Mouse (Mus musculus): ENCODE data around the gene Rnf144b. TPM values are rescaled to one million over a fixed set of nuclear protein-coding genes. Genes with fewer than 3 reads are reported as not detected.

Gene Rnf144b
- polyA plus RNA-seq, 1 experiment from 2014 or later = 1.2 TPM

DNA sequence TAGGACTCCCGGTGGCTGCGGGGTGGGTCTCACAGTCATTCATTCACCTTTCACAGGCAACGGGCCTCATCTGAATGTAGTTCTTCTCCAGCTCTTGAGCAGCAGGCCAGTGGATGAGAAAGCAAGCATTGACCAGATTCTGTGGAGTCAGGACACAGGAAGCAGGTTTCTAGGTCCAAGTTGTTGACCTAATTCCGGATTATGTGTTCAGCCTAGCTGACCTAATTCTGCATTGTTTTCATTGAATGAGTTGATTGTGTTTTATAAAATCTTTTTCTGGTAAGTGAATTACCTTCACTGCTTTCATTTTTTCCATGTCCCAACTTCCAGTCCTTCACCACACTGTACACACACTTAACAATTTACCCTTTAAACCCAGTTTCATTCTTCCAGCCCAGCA, 32.4 kb downstream of the Rnf144b start:
- ATAC-seq (ENCODE audit: low FRiP score) = no peak
- no peak overlapping the region for H3K9ac ChIP-seq (replicated peaks)
- no peak overlapping the region for H3K4me2 ChIP-seq
- no peaks in the 10 kb centered on the region for H3K9me3 ChIP-seq (replicated peaks)
- WGBS = 67% methylated on average over 4 of the region's 4 CpGs
- no peaks in the 10 kb centered on the region for H3K36me3 ChIP-seq
- H3K4me1 ChIP-seq = peaks cover 3% of the 10 kb centered on the region; the same call in 1 of the 2 replicates
- no peak overlapping the region for H3K27ac ChIP-seq (replicated peaks)
- H3K27me3 ChIP-seq (replicated peaks) = no peaks in the 10 kb centered on the region
- H3K4me3 ChIP-seq (replicated peaks) = no peak overlapping the region

DNA sequence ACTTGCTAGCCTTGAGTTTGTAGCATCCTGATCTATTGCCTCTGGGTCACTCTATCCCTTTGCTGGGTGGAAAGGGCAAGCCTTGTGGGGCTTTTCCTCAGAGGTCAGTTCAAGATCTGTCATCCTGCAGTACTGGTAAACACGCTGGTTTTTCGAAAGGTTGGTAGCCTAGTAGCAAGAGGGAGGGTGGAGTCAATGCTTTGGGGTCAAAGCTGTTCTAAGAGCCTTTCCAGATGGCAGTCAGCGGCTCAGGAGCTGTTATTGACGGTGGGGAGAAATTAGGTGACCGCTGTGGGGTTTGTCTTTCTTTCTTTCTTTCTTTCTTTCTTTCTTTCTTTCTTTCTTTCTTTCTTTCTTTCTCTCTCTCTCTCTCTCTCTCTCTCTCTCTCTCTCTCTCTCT, 34.4 kb downstream of the Rnf144b start:
- no peak overlapping the region for H3K27ac ChIP-seq (replicated peaks)
- no peak overlapping the region for H3K4me2 ChIP-seq
- ATAC-seq (ENCODE audit: low FRiP score) = no peak
- no peak overlapping the region for H3K4me3 ChIP-seq (replicated peaks)
- WGBS = 57% methylated on average over 5 of the region's 5 CpGs
- H3K9me3 ChIP-seq (replicated peaks) = no peaks in the 10 kb centered on the region
- H3K9ac ChIP-seq (replicated peaks) = no peak overlapping the region
- H3K27me3 ChIP-seq (replicated peaks) = no peaks in the 10 kb centered on the region
- peaks cover 3% of the 10 kb centered on the region; the same call in 1 of the 2 replicates for H3K4me1 ChIP-seq
- no peaks in the 10 kb centered on the region for H3K36me3 ChIP-seq

GRCm38 (mm10) chr13:47162001-47162400, 39.5 kb downstream of the Rnf144b start:
- 91% methylated on average over 5 of the region's 5 CpGs for WGBS
- H3K27ac ChIP-seq (replicated peaks) = no peak overlapping the region
- no peaks in the 10 kb centered on the region for H3K27me3 ChIP-seq (replicated peaks)
- no peak overlapping the region for H3K9ac ChIP-seq (replicated peaks)
- no peak overlapping the region for H3K4me3 ChIP-seq (replicated peaks)
- H3K4me1 ChIP-seq = peaks cover 7% of the 10 kb centered on the region; the same call in 1 of the 2 replicates
- H3K9me3 ChIP-seq (replicated peaks) = no peaks in the 10 kb centered on the region
- no peak overlapping the region for H3K4me2 ChIP-seq
- ATAC-seq (ENCODE audit: low FRiP score) = no peak
- H3K36me3 ChIP-seq = no peaks in the 10 kb centered on the region

DNA sequence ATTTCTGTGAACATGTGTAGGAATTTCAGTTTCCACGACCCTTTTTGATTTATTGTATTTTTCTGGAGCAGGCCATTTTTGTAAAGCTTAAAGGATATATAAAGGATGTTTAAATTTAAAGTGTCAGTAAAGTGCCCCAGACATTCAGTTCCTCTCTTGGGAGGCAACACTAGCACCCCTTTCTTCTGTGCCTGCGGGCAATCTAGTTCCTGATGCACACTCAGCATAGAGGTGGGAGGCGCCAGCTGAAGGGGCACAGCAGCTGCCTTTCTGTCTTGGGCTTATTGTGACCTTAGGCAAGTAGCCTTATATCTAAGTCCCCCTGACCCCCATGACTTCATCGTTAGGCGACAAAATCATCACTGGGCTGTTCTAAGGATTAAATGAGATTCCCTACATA, 42.3 kb downstream of the Rnf144b start:
- Histone ChIP-seq H3K4me3 (replicated peaks) (no peak overlapping the region), H3K4me1 (0 out of 2 replicates have a peak, but pooled peaks cover 4% of the 10 kb centered on the region), H3K9me3 (replicated peaks) (no peaks in the 10 kb centered on the region), H3K27ac (replicated peaks) (no peak overlapping the region), H3K27me3 (replicated peaks) (no peaks in the 10 kb centered on the region), H3K4me2 (no peak overlapping the region), H3K9ac (replicated peaks) (no peak overlapping the region), H3K36me3 (no peaks in the 10 kb centered on the region)
- WGBS = 87% methylated on average over 5 of the region's 5 CpGs
- no peak for ATAC-seq (ENCODE audit: low FRiP score)

DNA sequence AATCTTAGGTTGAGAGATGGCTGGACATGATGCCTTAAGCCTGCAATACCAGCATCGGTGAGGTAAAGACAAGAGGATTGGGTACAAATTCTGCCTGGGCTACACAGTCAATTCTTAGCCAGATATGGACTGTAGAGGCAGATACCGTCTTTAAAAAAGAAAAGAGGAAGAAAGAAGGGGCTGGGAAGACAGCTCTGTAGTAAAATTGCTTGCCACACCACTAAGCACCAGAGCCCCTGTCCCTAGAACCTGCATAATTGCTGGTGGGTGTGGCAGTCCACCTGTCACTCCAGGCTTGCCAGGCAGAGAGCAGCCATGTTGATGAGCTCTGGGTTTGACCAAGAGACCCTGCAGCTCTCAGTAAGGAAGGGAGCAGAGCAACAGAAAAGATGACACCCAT, 42.8 kb downstream of the Rnf144b start:
- no peaks in the 10 kb centered on the region for H3K9me3 ChIP-seq (replicated peaks)
- H3K27ac ChIP-seq (replicated peaks) = no peak overlapping the region
- H3K36me3 ChIP-seq = no peaks in the 10 kb centered on the region
- H3K4me1 ChIP-seq = 0 out of 2 replicates have a peak, but pooled peaks cover 4% of the 10 kb centered on the region
- H3K4me2 ChIP-seq = no peak overlapping the region
- WGBS = 94% methylated on average over 2 of the region's 2 CpGs
- ATAC-seq (ENCODE audit: low FRiP score) = no peak
- H3K4me3 ChIP-seq (replicated peaks) = no peak overlapping the region
- no peak overlapping the region for H3K9ac ChIP-seq (replicated peaks)
- no peaks in the 10 kb centered on the region for H3K27me3 ChIP-seq (replicated peaks)

DNA sequence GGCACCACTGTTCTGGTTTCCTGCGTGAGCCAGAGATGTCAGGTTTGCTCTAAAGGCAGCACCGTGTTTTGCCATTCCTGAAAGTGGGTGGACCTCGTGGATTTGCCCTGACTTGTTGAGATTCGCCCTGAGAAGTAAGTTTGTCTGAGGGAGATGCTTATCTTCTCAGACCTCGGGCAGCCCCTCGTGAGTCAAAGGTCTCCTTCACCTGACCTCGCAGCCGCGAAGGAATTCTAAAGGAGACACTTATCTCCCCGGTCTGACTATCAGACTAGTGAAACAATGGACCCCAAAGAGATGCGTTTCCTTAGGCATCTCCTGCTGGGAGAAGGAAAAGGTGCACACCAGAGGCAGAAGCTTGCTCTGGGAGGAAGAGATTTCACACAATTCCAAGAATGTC, 46.0 kb downstream of the Rnf144b start:
- Histone ChIP-seq H3K36me3 (no peaks in the 10 kb centered on the region), H3K27ac (replicated peaks) (no peak overlapping the region), H3K9me3 (replicated peaks) (no peaks in the 10 kb centered on the region), H3K4me3 (replicated peaks) (no peak overlapping the region), H3K9ac (replicated peaks) (no peak overlapping the region), H3K4me1 (0 out of 2 replicates have a peak, but pooled peaks cover 4% of the 10 kb centered on the region), H3K27me3 (replicated peaks) (no peaks in the 10 kb centered on the region), H3K4me2 (no peak overlapping the region)
- no peak for ATAC-seq (ENCODE audit: low FRiP score)
- 56% methylated on average over 11 of the region's 11 CpGs for WGBS

DNA sequence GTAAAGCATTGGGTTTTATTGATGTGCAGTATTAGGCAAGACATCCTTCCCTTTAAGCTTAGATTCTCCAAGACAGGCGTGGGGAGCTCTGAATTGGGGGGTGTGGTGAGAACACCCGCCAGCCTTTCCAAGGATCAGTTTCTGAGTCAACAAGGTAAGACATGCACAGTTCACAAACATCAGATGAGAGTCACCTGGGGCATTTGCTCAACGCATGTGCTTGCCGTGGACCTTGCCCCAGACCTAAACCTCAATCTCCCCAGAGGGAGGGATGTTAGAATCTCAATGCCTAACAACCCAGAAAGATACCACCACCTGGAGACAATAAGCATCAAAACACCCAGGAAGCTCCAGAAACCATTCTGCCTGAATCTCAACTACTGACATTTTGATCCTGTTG, 47.6 kb downstream of the Rnf144b start:
- H3K4me1 ChIP-seq = no peaks in the 10 kb centered on the region
- H3K9me3 ChIP-seq (replicated peaks) = no peaks in the 10 kb centered on the region
- no peaks in the 10 kb centered on the region for H3K36me3 ChIP-seq
- H3K9ac ChIP-seq (replicated peaks) = no peak overlapping the region
- WGBS = 88% methylated on average over 4 of the region's 4 CpGs
- no peaks in the 10 kb centered on the region for H3K27me3 ChIP-seq (replicated peaks)
- no peak overlapping the region for H3K27ac ChIP-seq (replicated peaks)
- no peak overlapping the region for H3K4me3 ChIP-seq (replicated peaks)
- ATAC-seq (ENCODE audit: low FRiP score) = no peak
- H3K4me2 ChIP-seq = no peak overlapping the region

DNA sequence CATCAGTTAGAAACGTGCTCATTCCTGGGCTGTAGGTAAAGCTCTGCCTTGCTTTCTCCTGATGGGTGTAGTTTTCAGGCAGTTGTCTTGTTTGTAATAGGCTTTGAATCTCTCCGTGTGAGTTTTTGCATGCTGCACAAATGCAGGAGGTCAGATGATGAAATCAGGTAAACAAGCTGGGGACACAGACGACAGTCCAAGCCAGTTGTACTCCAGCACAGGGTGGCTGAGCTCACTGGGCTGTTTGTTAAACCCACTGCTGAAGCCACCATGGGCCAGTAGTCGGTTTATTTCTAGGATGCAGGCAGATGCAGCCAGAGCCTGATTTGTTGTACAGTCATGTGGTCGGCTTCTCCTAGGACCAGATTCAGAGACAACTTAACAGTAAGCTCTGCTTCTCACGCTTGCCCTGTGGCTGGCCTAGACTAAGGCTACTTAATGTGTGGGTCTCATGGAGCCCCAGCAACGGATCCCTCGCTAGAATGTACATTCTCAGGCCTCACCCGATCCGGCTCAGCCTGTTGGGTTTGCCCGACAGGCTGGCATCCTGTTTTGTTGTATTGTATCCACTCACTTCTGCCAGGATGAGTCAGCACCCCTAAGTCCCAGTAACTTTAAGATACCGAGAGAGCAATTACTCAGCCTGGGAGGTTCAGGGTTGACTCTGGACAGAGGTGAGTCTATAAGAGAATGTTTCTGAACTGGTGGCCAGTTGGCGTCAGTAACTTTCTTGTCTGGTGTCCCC, 48.5 kb downstream of the Rnf144b start:
- WGBS = 81% methylated on average over 13 of the region's 13 CpGs
- Histone ChIP-seq H3K27ac (replicated peaks) (no peak overlapping the region), H3K27me3 (replicated peaks) (no peaks in the 10 kb centered on the region), H3K4me2 (no peak overlapping the region), H3K9me3 (replicated peaks) (no peaks in the 10 kb centered on the region), H3K36me3 (no peaks in the 10 kb centered on the region), H3K4me1 (no peaks in the 10 kb centered on the region), H3K4me3 (replicated peaks) (no peak overlapping the region), H3K9ac (replicated peaks) (no peak overlapping the region)
- ATAC-seq (ENCODE audit: low FRiP score) = no peak

GRCm38 (mm10) chr13:47172891-47173290, 50.4 kb downstream of the Rnf144b start:
- Histone ChIP-seq H3K4me1 (no peaks in the 10 kb centered on the region), H3K9me3 (replicated peaks) (no peaks in the 10 kb centered on the region), H3K9ac (replicated peaks) (no peak overlapping the region), H3K27ac (replicated peaks) (no peak overlapping the region), H3K4me3 (replicated peaks) (no peak overlapping the region), H3K27me3 (replicated peaks) (no peaks in the 10 kb centered on the region), H3K36me3 (no peaks in the 10 kb centered on the region), H3K4me2 (no peak overlapping the region)
- no peak for ATAC-seq (ENCODE audit: low FRiP score)
- 92% methylated on average over 10 of the region's 10 CpGs for WGBS

DNA sequence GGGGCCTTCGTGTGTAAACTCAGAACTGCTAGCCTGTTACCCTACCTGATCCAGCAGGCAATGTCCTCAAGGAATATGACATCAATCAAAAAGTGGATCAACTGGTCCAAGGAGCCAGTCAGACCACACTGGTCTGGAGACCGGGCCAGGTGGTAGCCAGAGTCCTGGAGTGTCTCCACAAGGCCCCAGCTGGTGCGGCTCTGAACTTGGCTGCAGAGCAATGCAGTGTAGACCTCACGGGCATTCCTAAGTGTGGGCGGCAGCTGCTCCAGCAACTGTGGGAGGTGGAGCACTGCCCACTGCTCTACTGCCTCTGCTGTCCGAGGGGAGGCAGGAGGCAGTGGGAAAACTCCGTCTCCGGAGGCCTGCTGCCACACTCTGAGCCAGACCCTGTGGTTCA, 55.7 kb downstream of the Rnf144b start:
- H3K4me1 ChIP-seq = no peaks in the 10 kb centered on the region
- H3K4me2 ChIP-seq = no peak overlapping the region
- H3K4me3 ChIP-seq (replicated peaks) = no peak overlapping the region
- no peak overlapping the region for H3K9ac ChIP-seq (replicated peaks)
- ATAC-seq (ENCODE audit: low FRiP score) = no peak
- no peak overlapping the region for H3K27ac ChIP-seq (replicated peaks)
- WGBS = 77% methylated on average over 8 of the region's 8 CpGs
- H3K9me3 ChIP-seq (replicated peaks) = no peaks in the 10 kb centered on the region
- H3K27me3 ChIP-seq (replicated peaks) = no peaks in the 10 kb centered on the region
- no peaks in the 10 kb centered on the region for H3K36me3 ChIP-seq

DNA sequence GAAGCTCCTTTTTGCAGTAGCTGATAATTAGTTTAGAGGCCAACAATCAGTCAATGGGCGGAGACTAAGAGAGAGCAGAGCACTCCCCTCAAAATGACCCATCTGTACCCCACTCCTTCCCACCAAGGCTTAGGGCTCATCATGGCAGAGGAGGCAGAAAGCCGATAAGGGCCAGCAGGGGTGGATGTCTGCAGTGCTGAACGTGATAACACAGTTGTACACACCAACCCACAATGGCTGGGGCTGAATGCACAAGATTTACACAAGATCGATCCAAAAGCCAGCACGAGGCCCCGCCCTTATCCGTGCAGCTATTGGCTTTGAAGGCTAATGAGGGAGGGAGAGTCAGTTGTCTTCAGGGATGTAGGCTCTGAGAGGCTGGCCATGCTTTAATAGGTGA, 58.3 kb downstream of the Rnf144b start:
- Histone ChIP-seq H3K4me1 (no peaks in the 10 kb centered on the region), H3K9me3 (replicated peaks) (no peaks in the 10 kb centered on the region), H3K4me3 (replicated peaks) (no peak overlapping the region), H3K4me2 (no peak overlapping the region), H3K27me3 (replicated peaks) (no peaks in the 10 kb centered on the region), H3K36me3 (no peaks in the 10 kb centered on the region), H3K9ac (replicated peaks) (no peak overlapping the region), H3K27ac (replicated peaks) (no peak overlapping the region)
- 87% methylated on average over 7 of the region's 7 CpGs for WGBS
- no peak for ATAC-seq (ENCODE audit: low FRiP score)

GRCm38 (mm10) chr13:47182366-47182765, 59.9 kb downstream of the Rnf144b start:
- no peak overlapping the region for H3K4me2 ChIP-seq
- no peaks in the 10 kb centered on the region for H3K36me3 ChIP-seq
- H3K9me3 ChIP-seq (replicated peaks) = no peaks in the 10 kb centered on the region
- H3K9ac ChIP-seq (replicated peaks) = no peak overlapping the region
- no peaks in the 10 kb centered on the region for H3K4me1 ChIP-seq
- no peak overlapping the region for H3K27ac ChIP-seq (replicated peaks)
- no peak for ATAC-seq (ENCODE audit: low FRiP score)
- H3K27me3 ChIP-seq (replicated peaks) = no peaks in the 10 kb centered on the region
- WGBS = 69% methylated on average over 5 of the region's 5 CpGs
- no peak overlapping the region for H3K4me3 ChIP-seq (replicated peaks)

All from neural tube, embryonic 15.5 days (tissue).